Mouse (Mus musculus) fibroblast of lung, adult 2 months (primary cell): ENCODE measurements around the gene Rps6kb2.
"Not testable (repeated sequence)": the region's sequence is repeated elsewhere in the genome, so short reads cannot be mapped to it uniquely, and the experiment has no call there.

Experiments
- DNase-seq: peaks from one replicate; pipeline ENCODE4 v3.0.0-alpha.2; 2011; ENCODE audit warnings: low read depth

Gene Rps6kb2

DNA sequence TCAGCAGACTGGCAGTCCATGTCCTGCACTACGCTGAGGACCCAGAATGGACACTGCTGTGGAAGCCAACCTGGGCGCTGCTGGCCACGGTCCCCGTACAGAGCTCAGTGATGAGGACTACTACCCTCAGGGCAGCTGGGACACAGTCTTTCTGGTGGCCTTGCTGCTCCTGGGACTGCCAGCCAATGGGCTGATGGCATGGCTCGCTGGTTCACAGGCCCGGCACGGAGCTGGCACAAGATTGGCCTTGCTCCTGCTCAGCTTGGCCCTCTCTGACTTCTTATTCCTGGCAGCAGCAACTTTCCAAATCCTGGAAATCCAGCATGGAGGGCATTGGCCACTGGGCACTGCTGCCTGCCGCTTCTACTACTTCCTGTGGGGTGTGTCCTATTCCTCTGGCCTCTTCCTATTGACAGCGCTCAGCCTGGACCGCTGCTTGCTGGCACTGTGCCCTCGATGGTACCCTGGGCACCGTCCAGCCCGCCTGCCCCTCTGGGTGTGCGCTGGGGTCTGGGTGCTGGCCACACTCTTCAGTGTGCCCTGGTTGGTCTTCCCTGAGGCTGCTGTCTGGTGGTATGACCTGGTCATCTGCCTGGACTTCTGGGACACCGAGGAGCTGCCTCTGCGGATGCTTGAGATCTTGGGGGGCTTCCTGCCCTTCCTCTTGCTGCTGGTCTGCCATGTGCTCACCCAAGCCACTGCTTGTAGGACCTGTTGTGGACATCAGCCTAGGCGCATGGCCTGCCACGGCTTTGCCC, 20.6 kb downstream of the Rps6kb2 start:
- no peak for DNase-seq

DNA sequence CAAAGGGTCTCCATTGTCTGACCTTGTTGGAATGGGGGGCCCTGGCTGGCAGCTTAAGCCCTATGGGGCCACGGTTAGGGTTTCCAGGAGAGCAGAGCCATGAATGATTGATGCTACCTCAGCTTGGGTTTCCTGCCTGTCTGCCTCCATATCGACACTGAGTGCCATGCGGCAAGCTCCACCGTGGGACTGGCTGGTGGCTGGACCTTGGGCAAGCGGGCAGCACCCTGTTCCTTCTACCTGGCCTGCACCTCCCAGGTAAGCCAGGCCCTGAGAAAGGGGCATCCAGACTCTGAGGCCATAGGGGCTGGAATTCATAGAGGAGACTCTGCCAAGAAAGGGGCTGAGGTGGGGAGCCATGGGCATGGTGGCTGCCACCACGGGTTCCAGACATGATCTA, 23.0 kb downstream of the Rps6kb2 start:
- DNase-seq = no peak

DNA sequence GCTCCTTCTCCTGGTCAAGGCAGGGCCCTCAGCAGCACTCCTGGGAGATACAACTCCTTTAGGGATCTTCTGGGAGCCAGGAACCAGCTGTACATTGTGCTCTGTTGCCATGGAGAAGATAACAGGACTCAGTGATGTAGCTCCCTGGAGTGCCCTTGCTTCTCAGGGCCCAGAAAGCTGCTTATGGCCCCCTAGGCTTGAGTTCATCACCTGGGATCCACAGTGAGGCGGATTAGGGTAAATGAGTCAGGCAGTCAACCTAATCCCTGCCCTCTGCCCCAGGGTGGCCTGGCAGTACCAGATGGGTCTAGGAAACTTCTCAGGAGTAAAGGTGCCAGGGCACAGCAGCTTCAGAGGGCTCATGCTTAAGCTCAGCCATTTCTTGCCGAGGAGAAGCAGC, 23.7 kb downstream of the Rps6kb2 start, which contains the start of gene Gpr152:
TSS of gene Gpr152 (plus strand) at position 342 of the 400 bp plus-strand sequence.
- no peak for DNase-seq

DNA sequence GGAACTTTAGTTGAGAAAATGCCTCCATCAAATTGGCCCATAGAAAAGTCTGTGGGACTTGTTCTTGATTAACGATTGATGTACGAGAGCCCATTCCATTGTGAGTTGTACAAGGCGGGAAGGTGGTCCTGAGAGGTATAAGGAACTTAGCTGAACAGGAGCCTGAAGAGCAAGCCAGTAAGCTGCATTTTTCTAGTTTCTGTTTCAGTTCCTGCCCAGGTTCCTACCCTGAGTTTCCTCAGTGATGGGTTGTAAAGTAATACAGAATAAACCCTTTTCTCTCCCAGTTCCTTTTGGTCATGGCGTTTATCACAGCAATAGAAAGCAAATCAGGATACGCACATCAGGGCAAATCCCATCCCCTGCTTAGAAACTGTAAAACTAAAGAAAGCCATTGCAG, 25.2 kb downstream of the Rps6kb2 start:
- DNase-seq = no peak

DNA sequence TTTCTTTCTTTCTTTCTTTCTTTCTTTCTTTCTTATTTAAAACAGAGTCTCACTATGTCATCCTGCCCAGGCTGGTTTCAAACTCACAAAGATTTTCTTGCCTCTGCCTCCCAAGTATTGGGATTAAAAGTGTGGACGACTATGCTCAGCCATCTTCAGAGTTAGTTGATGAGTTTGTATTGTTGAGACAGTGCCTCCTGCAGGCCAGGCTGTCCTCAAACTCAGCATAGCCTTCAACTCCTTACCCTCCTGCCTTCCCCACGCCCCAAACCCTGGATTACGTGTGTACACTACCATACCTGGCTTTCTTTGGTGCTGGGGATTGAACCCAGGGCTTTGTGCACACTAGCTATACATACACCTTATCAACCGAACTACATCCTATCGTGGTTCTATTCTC, 26.7 kb downstream of the Rps6kb2 start:
- no peak for DNase-seq

DNA sequence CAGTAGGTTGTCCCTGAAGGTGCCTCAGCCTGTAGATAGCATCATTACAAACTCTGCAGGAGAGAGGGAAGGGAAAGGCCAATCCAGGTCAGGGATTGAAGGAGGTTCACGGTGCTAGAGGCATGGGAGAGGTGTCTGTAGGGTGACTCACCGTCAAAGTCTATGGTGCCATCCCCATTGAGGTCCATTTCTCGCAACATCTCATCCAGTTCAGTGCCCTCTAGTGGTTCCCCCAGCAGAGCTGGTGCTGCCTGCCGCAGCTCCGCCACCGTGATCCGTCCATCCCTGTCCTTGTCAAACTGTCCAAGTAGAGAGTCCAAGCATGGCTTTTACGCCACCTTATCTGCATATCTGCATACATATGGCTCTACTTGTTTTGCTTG, 27.2 kb downstream of the Rps6kb2 start:
- DNase-seq = not testable (repeated sequence)

DNA sequence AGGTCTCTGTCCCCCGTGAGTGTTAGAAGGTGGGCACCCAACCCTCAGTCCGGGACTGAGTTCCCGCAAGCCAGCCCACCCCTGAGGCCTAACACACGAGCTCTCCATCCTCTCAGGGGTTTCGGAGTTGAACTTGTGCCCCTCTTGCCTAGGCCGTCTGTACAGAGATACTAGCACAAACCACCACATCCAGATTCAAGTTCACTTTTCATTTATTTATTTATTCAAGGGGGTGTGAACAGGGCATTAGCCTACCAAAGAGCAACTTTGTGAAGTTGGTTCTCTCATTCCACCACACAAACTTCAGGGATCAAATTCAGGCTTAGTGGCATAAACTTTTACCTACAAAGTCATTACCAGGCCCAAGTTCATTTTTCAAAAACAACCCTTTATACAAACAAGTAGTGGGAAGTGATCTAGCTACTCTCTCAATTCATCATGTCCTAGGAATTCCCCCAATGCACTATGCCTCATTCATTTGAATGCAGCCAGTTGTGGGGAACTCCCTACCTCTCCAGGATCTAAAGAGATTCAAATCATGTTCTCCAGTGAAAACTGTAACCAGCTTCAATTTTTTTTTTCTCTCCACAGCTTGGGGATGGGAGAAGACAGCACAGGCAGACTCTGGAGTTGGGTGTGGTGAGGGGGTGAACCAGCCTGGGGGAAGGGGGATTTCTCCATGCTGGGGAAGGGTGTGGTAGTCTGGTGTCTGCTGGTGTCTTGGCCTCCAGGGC, 27.8 kb downstream of the Rps6kb2 start:
- not testable (repeated sequence) for DNase-seq

DNA sequence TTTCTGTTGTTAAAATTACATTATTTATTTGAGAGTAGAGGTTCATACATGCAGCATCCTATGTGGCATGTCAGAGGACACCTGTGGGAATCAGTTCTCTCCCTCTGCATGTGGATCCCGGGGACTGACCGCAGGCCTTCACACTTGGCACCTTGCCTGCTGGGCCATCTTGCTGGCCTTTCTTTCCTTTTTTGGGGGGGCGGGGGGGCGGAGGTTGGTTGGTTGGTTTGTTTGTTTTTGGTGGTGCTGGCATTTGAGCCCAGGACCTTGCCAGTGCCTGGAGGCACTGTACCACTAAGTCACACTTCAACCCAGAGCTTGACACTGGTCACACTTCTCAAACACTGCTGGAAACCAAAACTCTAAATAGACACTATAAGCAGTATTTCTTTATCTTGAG, 28.8 kb downstream of the Rps6kb2 start:
- DNase-seq = no peak

DNA sequence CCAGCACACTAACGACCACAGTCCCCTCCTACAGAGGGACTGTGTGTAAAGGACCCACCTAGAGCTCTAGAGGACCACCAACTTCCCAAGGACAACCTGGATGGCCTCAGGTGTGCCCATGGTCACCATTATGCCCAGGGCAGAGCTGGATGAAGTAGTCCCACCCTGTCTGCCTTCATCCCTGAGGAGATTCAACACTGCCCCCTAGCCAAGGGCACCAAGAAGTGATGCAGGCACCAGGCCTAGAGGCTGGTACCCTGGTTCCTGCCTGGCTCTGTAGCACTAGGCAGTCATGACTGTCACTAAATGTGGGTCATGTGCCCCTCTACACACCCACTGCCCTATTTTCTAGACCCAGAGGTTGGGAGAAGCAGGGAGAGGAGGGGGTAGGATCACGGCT, 31.4 kb downstream of the Rps6kb2 start:
- no peak for DNase-seq

DNA sequence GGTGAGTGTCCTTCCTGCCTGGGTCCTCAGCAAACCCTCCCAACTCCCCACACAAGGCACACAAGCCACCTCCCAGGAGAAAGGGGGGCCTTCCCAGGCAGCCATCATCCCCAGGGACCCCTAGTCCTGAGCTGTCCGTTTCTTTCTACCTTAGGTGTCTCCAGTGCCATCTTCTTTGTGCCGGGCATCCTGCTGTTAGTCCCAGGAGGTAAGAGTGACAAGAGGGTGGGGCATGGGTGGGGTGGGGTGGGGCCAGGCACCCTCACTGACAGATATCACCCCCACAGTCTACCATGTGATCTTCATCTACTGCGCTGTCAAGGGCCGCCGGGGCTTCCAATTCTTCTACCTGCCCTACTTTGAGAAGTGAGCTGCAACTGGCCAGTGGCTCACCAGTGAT, 32.1 kb downstream of the Rps6kb2 start:
- no peak for DNase-seq

DNA sequence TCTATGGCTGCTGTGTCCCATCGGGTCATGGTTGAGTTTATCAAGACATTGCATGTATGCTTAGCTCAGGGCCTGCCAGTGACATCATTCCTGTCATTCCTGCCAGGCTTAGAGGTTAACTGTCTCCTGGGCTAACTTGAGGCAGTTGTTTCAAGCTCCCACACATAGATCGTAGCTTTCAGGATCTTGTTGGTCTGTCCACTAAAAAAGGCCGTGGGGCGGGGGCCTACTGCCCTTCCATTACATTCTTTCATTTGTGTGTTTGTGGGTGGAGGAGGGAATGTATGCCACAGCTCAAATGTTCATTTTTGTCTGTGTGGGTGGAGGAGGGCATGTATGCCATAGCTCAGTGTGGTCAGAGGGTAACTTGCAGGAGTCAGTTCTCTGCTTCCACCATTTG, 33.0 kb downstream of the Rps6kb2 start:
- no peak for DNase-seq

DNA sequence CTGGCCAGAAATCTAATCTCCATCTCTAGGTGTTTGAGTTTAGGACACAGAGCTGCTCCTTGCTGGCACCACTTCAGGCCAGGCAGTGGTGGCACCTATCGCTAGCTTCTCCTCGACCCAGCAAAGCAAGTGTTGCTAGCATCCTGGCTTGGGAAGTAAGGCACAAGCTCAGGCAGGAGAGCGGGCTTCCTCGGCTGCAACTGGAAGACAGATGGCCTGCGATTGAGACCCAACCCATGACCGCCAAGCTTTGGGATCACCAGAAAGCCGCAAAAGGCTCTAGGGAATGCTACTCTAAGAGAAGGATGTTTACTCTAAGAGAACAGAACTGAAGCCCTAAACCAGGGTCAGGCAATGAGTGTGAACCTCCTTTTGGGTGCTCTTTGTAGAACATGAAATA, 33.7 kb downstream of the Rps6kb2 start:
- DNase-seq = no peak

DNA sequence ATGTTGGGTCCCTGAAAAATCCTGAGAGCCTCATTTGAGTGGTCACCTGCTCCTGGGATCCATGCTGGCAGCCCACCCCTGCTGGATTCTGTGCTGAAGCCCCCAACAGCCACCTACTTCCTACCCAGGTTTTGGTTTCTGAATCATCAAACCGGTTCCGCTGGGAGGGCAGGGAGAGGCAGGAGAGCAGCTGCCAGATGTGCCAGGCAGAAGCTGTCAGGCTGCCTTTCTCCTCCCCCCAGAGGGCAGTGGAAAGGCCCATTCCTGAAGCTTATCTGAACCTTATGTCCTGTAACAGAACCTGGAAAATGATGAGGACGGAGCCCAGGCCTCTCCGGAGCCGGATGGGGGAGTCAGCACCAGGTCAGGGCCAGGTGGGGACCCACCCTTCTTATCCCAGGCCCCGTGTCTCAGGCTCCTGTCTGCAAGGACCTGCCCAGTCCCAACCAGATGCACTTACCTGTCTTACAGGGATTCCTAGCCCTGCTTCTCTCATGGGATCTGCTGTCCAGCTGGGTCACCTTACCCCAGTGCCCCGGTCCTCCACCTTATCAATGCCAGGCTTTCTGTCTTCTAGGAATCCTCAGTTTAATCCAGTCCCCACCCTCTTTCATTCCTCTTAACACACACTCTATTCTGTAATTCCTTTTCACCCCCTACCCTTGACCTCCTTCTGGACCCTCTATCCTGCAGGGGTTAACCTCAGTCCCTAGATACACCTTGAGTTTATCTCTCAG, 36.2 kb downstream of the Rps6kb2 start:
- no peak for DNase-seq

DNA sequence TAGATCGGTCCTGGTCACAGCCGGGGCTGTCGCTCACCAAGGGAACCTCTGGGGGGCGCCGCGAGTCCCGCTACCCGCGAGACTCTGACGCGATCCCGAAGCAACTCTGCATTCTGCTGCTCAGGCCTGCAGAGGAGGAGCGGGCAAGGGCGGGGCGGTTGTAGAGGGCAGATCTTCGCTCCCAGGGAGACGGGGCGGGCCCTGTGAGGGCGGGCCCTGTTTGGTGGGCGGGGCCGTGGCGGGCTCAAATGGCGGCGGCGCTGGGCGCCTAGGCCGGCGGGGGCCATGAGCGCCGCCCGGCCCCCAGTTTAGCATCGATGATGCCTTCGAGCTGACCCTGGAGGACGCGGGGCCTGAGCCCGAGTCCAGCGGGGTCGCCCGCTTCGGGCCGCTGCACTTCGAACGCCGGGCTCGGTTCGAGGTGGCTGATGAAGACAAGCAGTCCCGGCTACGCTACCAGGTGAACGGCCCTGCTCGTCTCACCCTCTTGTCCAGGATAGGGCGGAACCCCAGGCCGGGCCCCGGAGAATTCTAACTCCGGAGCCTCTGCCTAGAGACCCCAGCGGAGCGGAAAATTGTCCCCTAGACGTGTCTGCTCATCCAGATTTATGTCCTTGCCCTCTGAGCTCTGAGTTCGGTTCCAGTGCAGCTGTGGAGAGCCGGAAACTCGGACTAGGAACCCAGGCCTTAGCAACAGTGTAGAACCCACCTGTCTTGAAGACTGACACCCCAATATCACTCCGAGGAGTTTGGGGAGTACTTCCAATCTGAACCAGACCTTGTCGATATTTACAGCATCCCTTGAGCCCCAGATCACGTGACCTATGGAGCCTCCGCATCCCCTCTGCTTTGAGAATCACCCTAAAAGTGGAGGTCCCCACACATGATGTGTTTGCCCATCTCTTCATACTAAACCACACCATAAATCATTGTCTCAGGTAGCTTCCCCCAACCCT, 37.1 kb downstream of the Rps6kb2 start, which contains the start of gene Aip:
TSS of gene Aip (minus strand) at position 118 of the 956 bp plus-strand sequence.
- DNase-seq = peak; percentile 94

DNA sequence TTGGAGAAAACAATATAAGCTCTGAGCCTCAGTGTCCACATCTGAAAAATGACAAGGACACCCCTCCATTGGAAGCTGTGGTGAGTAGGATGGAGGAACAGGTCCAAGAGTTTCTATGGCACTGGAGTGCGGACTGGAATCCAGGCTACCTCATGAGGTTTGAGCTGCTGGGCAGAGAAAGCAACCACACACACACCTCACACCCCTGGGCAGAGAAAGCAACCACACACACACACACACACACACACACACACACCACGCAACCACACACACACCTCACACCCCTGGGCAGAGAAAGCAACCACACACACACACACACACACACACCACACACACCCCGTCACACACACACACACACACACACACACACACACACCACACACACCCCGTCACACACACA, 37.9 kb downstream of the Rps6kb2 start:
- not testable (repeated sequence) for DNase-seq

DNA sequence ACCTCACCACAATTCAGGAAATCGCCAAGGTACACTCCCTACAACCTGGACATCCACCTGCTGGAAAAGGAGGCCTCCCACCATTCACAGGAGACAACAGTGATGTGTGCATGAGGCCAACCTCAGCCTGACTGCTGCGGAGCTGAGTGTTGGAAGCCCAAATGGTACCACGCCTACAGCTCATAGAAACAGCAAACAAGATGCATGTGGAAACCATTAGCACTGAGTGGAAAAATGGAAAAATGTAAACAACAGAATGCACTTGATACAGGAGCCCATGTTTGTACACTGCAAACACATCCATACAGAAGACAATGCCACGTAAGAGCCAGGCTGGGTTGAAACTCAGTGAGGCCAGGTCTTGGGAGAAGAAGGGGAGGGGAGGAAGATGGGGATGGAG, 38.7 kb downstream of the Rps6kb2 start:
- DNase-seq = no peak

DNA sequence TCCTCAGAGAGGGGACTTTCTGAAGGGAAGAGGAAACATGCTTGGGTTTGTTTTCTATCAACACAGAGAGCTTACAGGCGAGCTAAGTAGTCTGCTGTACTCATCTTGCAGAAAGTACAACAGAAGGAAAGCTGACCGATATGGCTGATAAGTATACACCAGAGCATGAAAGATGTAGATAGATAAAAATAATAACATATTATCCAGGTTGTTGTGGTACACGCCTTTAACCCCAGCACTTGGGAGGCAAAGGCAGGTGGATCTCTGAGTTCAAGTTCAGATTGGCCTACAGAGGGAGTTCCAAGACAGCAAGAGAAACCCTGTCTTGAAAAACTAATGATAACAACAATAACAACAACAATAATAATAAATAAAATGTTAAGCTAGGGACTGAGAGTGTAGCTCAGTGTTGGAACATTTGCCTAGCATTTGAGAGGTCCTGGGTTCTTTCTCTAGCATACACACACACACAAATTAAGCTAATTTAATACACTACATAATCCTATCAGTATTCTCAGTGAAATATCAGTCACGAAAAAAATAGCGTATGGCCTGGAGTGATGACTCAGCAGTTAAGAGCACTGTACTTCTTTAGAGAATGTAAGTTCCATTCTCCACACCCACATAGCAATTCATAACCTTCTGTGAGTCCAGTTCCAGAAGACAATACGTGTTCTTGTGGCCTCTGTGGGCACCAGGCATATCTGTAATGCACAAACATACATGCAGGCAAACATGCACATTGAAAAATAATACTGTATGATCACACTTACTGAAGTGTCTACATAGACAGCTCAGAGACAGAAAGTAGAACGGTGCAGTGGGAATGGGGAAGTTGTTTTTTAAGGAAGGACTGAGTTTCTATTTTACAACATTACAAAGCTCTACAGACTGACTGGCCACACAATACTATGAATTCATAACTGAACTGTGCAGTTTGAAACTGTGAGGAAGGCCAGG, 40.5 kb downstream of the Rps6kb2 start:
- no peak for DNase-seq

DNA sequence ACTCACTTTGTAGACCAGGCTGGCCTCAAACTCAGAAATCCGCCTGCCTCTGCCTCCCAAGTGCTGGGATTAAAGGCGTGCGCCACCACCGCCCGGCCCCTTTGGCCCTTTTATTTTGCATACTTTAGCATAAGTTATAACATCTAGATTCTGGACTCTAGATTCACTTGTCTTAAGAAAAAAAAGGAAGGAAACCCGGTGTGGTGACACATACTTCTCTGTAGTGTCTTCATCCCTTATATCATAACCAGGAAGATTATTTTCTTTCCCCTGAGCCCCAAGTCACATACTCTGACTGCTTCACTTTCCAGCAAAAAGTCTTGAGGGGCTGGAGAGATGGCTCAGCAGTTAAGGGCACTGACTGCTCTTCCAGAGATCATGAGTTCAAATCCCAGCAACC, 41.3 kb downstream of the Rps6kb2 start:
- DNase-seq = not testable (repeated sequence)

DNA sequence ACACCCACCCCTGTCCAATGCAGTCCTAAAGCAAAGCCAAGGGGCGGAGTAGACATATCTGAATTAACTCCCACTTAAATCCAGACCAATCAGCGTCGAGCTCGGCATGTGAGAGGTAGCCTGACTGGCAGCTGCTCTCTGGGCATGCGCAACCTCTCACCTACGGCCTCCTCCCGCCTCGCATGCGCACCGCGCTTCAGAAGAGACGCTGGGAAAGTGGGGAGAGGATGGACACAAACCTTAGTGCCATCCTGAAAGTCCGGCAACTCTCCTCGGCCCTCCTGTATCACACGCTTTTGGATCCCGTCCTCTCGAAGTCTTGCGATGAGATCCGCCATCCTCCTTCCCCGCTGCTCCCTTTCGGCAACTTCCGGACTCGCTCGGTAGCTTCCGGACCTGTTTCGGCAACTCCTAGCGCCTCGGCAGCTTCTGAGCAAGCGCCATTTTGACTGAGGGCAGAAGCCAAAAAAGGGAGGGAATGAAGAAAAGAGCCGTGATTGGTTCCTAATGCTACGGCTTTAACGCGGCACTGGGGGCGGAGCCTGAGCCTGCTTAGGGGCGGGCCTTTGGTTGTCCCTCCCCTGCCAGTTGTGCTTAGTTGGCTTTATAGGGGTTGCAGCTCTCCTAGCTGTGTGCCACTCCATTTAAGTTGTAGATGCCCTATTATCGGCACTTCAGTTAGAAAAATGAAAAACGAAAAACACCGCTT, 41.9 kb downstream of the Rps6kb2 start:
- DNase-seq = peak; percentile 99

DNA sequence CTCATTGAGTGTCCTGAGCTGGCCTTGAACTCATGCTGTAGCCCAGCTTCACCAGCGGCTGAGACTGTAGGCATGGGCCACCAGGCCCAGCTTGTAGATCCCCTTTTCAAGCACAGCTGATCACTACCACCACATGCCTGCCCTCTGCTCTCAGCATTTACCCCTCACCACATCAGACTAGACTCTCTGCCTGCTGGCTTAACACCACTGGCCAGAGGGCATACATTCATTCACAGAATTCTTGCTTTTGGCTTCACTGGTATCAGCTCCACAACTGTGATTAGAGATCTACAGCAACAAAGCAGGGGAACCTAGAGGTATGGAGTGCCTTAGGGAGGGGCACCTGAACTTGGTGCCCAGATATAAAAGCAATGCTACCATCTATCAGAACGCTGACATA, 42.7 kb downstream of the Rps6kb2 start:
- no peak for DNase-seq
